Mouse (Mus musculus): Measurements from ENCODE around the gene Nfe2l1. TPM values are rescaled to one million over a fixed set of nuclear protein-coding genes. Genes with fewer than 3 reads are reported as not detected.

The Nfe2l1 gene
- 39.7 and 51.7 TPM in 2 replicates for polyA plus RNA-seq (2014; fragmentation: Nextera tagmentation; extraction: Ambion mirVana)

- Histone ChIP-seq H3K4me1 (ENCODE audit: control insufficient read depth, insufficient read depth, low read length) (peaks cover 39% of the 10 kb centered on the region), H3K4me3 (ENCODE audit: low read depth, low read length) (peak within 1 kb of the TSS; percentile 83), H3K4me2 (ENCODE audit: low read depth, low read length) (peak within 1 kb of the TSS; percentile 63), H3K9me3 (ENCODE audit: control insufficient read depth, low read length) (no peaks in the 10 kb centered on the region), H3K9ac (replicated peaks; ENCODE audit: low read depth, low read length) (peak within 1 kb of the TSS; percentile 88), H3K27me3 (ENCODE audit: control insufficient read depth, insufficient read depth, low read length) (no peaks in the 10 kb centered on the region), H3K36me3 (ENCODE audit: control insufficient read depth, insufficient read depth, low read length) (peaks cover 3% of the 10 kb centered on the region; the same call in 1 of the 2 replicates), H3K27ac (ENCODE audit: low read depth, low read length) (peak within 1 kb of the TSS; percentile 95)
- WGBS, result 0% methylated on average over 48 of the region's 51 CpGs
- peak; percentile 99 for ATAC-seq (ENCODE audit: low read depth)
Measured at GRCm38 (mm10) chr11:96829813-96830538, at the start of gene Nfe2l1. Gene Nfe2l1, minus strand, starts transcription at chr11:96829968.

GRCm38 (mm10) chr11:96879359-96879758 is 49.6 kb upstream of the Nfe2l1 start:
- 14% methylated on average over 7 of the region's 7 CpGs for WGBS

GRCm38 (mm10) chr11:96878715-96879114 is 48.9 kb upstream of the Nfe2l1 start:
- Histone ChIP-seq H3K27me3 (ENCODE audit: control insufficient read depth, insufficient read depth, low read length) (no peaks in the 10 kb centered on the region), H3K4me2 (ENCODE audit: low read depth, low read length) (no peak overlapping the region), H3K4me1 (ENCODE audit: control insufficient read depth, insufficient read depth, low read length) (peaks cover 48% of the 10 kb centered on the region), H3K36me3 (ENCODE audit: control insufficient read depth, insufficient read depth, low read length) (no peaks in the 10 kb centered on the region), H3K9ac (replicated peaks; ENCODE audit: low read depth, low read length) (no peak overlapping the region), H3K4me3 (ENCODE audit: low read depth, low read length) (no peak overlapping the region), H3K9me3 (ENCODE audit: control insufficient read depth, low read length) (no peaks in the 10 kb centered on the region), H3K27ac (ENCODE audit: low read depth, low read length) (no peak overlapping the region)
- 37% methylated on average over 3 of the region's 3 CpGs for WGBS
- ATAC-seq (ENCODE audit: low read depth), result no peak

More at GRCm38 (mm10) chr11:96879359-96879758, 49.6 kb upstream of the Nfe2l1 start:
- Histone ChIP-seq H3K9me3 (ENCODE audit: control insufficient read depth, low read length) (no peaks in the 10 kb centered on the region), H3K4me1 (ENCODE audit: control insufficient read depth, insufficient read depth, low read length) (peaks cover 41% of the 10 kb centered on the region), H3K27ac (ENCODE audit: low read depth, low read length) (peak overlapping the region; percentile 28; the same call in 1 of the 2 replicates), H3K36me3 (ENCODE audit: control insufficient read depth, insufficient read depth, low read length) (no peaks in the 10 kb centered on the region), H3K4me3 (ENCODE audit: low read depth, low read length) (no peak overlapping the region), H3K9ac (replicated peaks; ENCODE audit: low read depth, low read length) (no peak overlapping the region), H3K4me2 (ENCODE audit: low read depth, low read length) (no peak overlapping the region), H3K27me3 (ENCODE audit: control insufficient read depth, insufficient read depth, low read length) (no peaks in the 10 kb centered on the region)
- ATAC-seq (ENCODE audit: low read depth), result no peak

GRCm38 (mm10) chr11:96877071-96877470 is 47.3 kb upstream of the Nfe2l1 start:
- Histone ChIP-seq H3K36me3 (ENCODE audit: control insufficient read depth, insufficient read depth, low read length) (no peaks in the 10 kb centered on the region), H3K27me3 (ENCODE audit: control insufficient read depth, insufficient read depth, low read length) (no peaks in the 10 kb centered on the region), H3K27ac (ENCODE audit: low read depth, low read length) (peak overlapping the region; percentile 99), H3K4me2 (ENCODE audit: low read depth, low read length) (0 out of 2 replicates have a peak overlapping the region, but pooled peaks have one; percentile 51), H3K9ac (replicated peaks; ENCODE audit: low read depth, low read length) (peak overlapping the region; percentile 50; the same call in 1 of the 2 replicates), H3K4me1 (ENCODE audit: control insufficient read depth, insufficient read depth, low read length) (peaks cover 62% of the 10 kb centered on the region), H3K4me3 (ENCODE audit: low read depth, low read length) (no peak overlapping the region), H3K9me3 (ENCODE audit: control insufficient read depth, low read length) (no peaks in the 10 kb centered on the region)
- no peak for ATAC-seq (ENCODE audit: low read depth)
- WGBS, result 31% methylated on average over 4 of the region's 4 CpGs

GRCm38 (mm10) chr11:96876300-96877040 is 46.7 kb upstream of the Nfe2l1 start:
- no peaks in the 10 kb centered on the region for H3K27me3 ChIP-seq (ENCODE audit: control insufficient read depth, insufficient read depth, low read length)
- WGBS, result 2% methylated on average over 13 of the region's 13 CpGs
- no peaks in the 10 kb centered on the region for H3K36me3 ChIP-seq (ENCODE audit: control insufficient read depth, insufficient read depth, low read length)
- peaks cover 63% of the 10 kb centered on the region for H3K4me1 ChIP-seq (ENCODE audit: control insufficient read depth, insufficient read depth, low read length)
- peak; percentile 62 for ATAC-seq (ENCODE audit: low read depth)
- H3K9me3 ChIP-seq (ENCODE audit: control insufficient read depth, low read length), result no peaks in the 10 kb centered on the region
- H3K9ac ChIP-seq (replicated peaks; ENCODE audit: low read depth, low read length), result peak overlapping the region; percentile 50; the same call in 1 of the 2 replicates
- peak overlapping the region; percentile 99 for H3K27ac ChIP-seq (ENCODE audit: low read depth, low read length)
- H3K4me2 ChIP-seq (ENCODE audit: low read depth, low read length), result peak overlapping the region; percentile 51
- peak overlapping the region; percentile 16; the same call in 1 of the 2 replicates for H3K4me3 ChIP-seq (ENCODE audit: low read depth, low read length)

- WGBS, result under 1% methylated on average over 34 of the region's 35 CpGs
- Histone ChIP-seq H3K4me1 (ENCODE audit: control insufficient read depth, insufficient read depth, low read length) (peaks cover 63% of the 10 kb centered on the region), H3K9ac (replicated peaks; ENCODE audit: low read depth, low read length) (no peak overlapping the region; the same call in 1 of the 2 replicates), H3K4me2 (ENCODE audit: low read depth, low read length) (peak overlapping the region; percentile 51), H3K9me3 (ENCODE audit: control insufficient read depth, low read length) (no peaks in the 10 kb centered on the region), H3K27ac (ENCODE audit: low read depth, low read length) (peak overlapping the region; percentile 99), H3K4me3 (ENCODE audit: low read depth, low read length) (peak overlapping the region; percentile 16; the same call in 1 of the 2 replicates), H3K36me3 (ENCODE audit: control insufficient read depth, insufficient read depth, low read length) (no peaks in the 10 kb centered on the region), H3K27me3 (ENCODE audit: control insufficient read depth, insufficient read depth, low read length) (no peaks in the 10 kb centered on the region)
- ATAC-seq (ENCODE audit: low read depth), result peak; percentile 88
Measured at GRCm38 (mm10) chr11:96875745-96876144, 46.0 kb upstream of the Nfe2l1 start.

- peaks cover 63% of the 10 kb centered on the region for H3K4me1 ChIP-seq (ENCODE audit: control insufficient read depth, insufficient read depth, low read length)
- no peaks in the 10 kb centered on the region for H3K36me3 ChIP-seq (ENCODE audit: control insufficient read depth, insufficient read depth, low read length)
- no peaks in the 10 kb centered on the region for H3K9me3 ChIP-seq (ENCODE audit: control insufficient read depth, low read length)
- ATAC-seq (ENCODE audit: low read depth), result no peak
- peak overlapping the region; percentile 99 for H3K27ac ChIP-seq (ENCODE audit: low read depth, low read length)
- peak overlapping the region; percentile 16; the same call in 1 of the 2 replicates for H3K4me3 ChIP-seq (ENCODE audit: low read depth, low read length)
- H3K27me3 ChIP-seq (ENCODE audit: control insufficient read depth, insufficient read depth, low read length), result no peaks in the 10 kb centered on the region
- no peak overlapping the region; the same call in 1 of the 2 replicates for H3K9ac ChIP-seq (replicated peaks; ENCODE audit: low read depth, low read length)
- peak overlapping the region; percentile 51 for H3K4me2 ChIP-seq (ENCODE audit: low read depth, low read length)
- 6% methylated on average over 4 of the region's 4 CpGs for WGBS
Measured at GRCm38 (mm10) chr11:96875270-96875669, 45.5 kb upstream of the Nfe2l1 start.

- Histone ChIP-seq H3K4me3 (ENCODE audit: low read depth, low read length) (no peak overlapping the region), H3K27me3 (ENCODE audit: control insufficient read depth, insufficient read depth, low read length) (no peaks in the 10 kb centered on the region), H3K4me1 (ENCODE audit: control insufficient read depth, insufficient read depth, low read length) (peaks cover 56% of the 10 kb centered on the region), H3K9ac (replicated peaks; ENCODE audit: low read depth, low read length) (0 out of 2 replicates have a peak overlapping the region, but pooled peaks have one; percentile 30), H3K4me2 (ENCODE audit: low read depth, low read length) (no peak overlapping the region), H3K27ac (ENCODE audit: low read depth, low read length) (peak overlapping the region; percentile 99), H3K36me3 (ENCODE audit: control insufficient read depth, insufficient read depth, low read length) (no peaks in the 10 kb centered on the region), H3K9me3 (ENCODE audit: control insufficient read depth, low read length) (no peaks in the 10 kb centered on the region)
- no peak for ATAC-seq (ENCODE audit: low read depth)
- 10% methylated on average over 11 of the region's 11 CpGs for WGBS
Measured at GRCm38 (mm10) chr11:96873601-96874140, 43.9 kb upstream of the Nfe2l1 start.

Data from neural tube, embryonic 14.5 days (tissue).